Mouse (Mus musculus): ENCODE results near the gene Hivep2. TPM values are rescaled to one million over a fixed set of nuclear protein-coding genes. Genes with fewer than 3 reads are reported as not detected.

Gene Hivep2
- polyA plus RNA-seq, 1 experiment from 2014 or later = 1.2 TPM

- peak overlapping the region; percentile 81 for H3K4me3 ChIP-seq
- under 1% methylated on average over 64 of the region's 65 CpGs for WGBS
- DNase-seq (ENCODE audit: low spot score) = peak; percentile 70
- H3K4me1 ChIP-seq = peaks cover 25% of the 10 kb centered on the region
- peaks cover 29% of the 10 kb centered on the region for H3K27me3 ChIP-seq (ENCODE audit: low read depth, poor library complexity, severe bottlenecking)
- no peaks in the 10 kb centered on the region for H3K36me3 ChIP-seq
- H3K27ac ChIP-seq (replicated peaks) = peak overlapping the region; percentile 94
- no peaks in the 10 kb centered on the region for H3K9me3 ChIP-seq (replicated peaks)
Observed at GRCm38 (mm10) chr10:13964501-13965281, 1.2 kb upstream of the Hivep2 start.

GRCm38 (mm10) chr10:13965316-13965973 lies 430 bp upstream of the Hivep2 start:
- no peaks in the 10 kb centered on the region for H3K36me3 ChIP-seq
- H3K4me1 ChIP-seq = peaks cover 25% of the 10 kb centered on the region
- peak overlapping the region; percentile 81 for H3K4me3 ChIP-seq
- H3K9me3 ChIP-seq (replicated peaks) = no peaks in the 10 kb centered on the region
- H3K27ac ChIP-seq (replicated peaks) = peak overlapping the region; percentile 94
- peaks cover 29% of the 10 kb centered on the region for H3K27me3 ChIP-seq (ENCODE audit: low read depth, poor library complexity, severe bottlenecking)
- peak; percentile 89 for DNase-seq (ENCODE audit: low spot score)
- under 1% methylated on average over 47 of the region's 54 CpGs for WGBS

GRCm38 (mm10) chr10:13966830-13967450 lies 1.1 kb downstream of the Hivep2 start:
- peaks cover 25% of the 10 kb centered on the region for H3K27me3 ChIP-seq (ENCODE audit: low read depth, poor library complexity, severe bottlenecking)
- H3K4me1 ChIP-seq = peaks cover 25% of the 10 kb centered on the region
- under 1% methylated on average over 65 of the region's 66 CpGs for WGBS
- peak overlapping the region; percentile 94 for H3K27ac ChIP-seq (replicated peaks)
- peak overlapping the region; percentile 81 for H3K4me3 ChIP-seq
- DNase-seq (ENCODE audit: low spot score) = peak; percentile 84
- no peaks in the 10 kb centered on the region for H3K36me3 ChIP-seq
- no peaks in the 10 kb centered on the region for H3K9me3 ChIP-seq (replicated peaks)

- Histone ChIP-seq H3K36me3 (no peaks in the 10 kb centered on the region), H3K9me3 (replicated peaks) (no peaks in the 10 kb centered on the region), H3K4me3 (peak overlapping the region; percentile 81), H3K27me3 (ENCODE audit: low read depth, poor library complexity, severe bottlenecking) (peaks cover 18% of the 10 kb centered on the region), H3K4me1 (peaks cover 25% of the 10 kb centered on the region), H3K27ac (replicated peaks) (peak overlapping the region; percentile 94)
- WGBS = under 1% methylated on average over 36 of the region's 36 CpGs
- peak; percentile 74 for DNase-seq (ENCODE audit: low spot score)
Observed at GRCm38 (mm10) chr10:13967451-13968233, 1.8 kb downstream of the Hivep2 start.

- 13% methylated on average over 5 of the region's 5 CpGs for WGBS
- Histone ChIP-seq H3K9me3 (replicated peaks) (no peaks in the 10 kb centered on the region), H3K27me3 (ENCODE audit: low read depth, poor library complexity, severe bottlenecking) (peaks cover 13% of the 10 kb centered on the region), H3K4me1 (peaks cover 25% of the 10 kb centered on the region), H3K36me3 (no peaks in the 10 kb centered on the region), H3K27ac (replicated peaks) (peak overlapping the region; percentile 94), H3K4me3 (peak overlapping the region; percentile 81)
- no peak for DNase-seq (ENCODE audit: low spot score)
Observed at GRCm38 (mm10) chr10:13968234-13968555, 2.3 kb downstream of the Hivep2 start.

GRCm38 (mm10) chr10:13968989-13969388 lies 3.1 kb downstream of the Hivep2 start:
- H3K27me3 ChIP-seq (ENCODE audit: low read depth, poor library complexity, severe bottlenecking) = peaks cover 5% of the 10 kb centered on the region
- no peaks in the 10 kb centered on the region for H3K9me3 ChIP-seq (replicated peaks)
- no peak overlapping the region for H3K27ac ChIP-seq (replicated peaks)
- WGBS = 25% methylated on average over 8 of the region's 8 CpGs
- no peaks in the 10 kb centered on the region for H3K36me3 ChIP-seq
- peaks cover 24% of the 10 kb centered on the region for H3K4me1 ChIP-seq
- DNase-seq (ENCODE audit: low spot score) = peak; percentile 20
- H3K4me3 ChIP-seq = no peak overlapping the region

GRCm38 (mm10) chr10:13970321-13970720 lies 4.4 kb downstream of the Hivep2 start:
- no peak for DNase-seq (ENCODE audit: low spot score)
- no peaks in the 10 kb centered on the region for H3K36me3 ChIP-seq
- H3K4me3 ChIP-seq = no peak overlapping the region
- no peaks in the 10 kb centered on the region for H3K9me3 ChIP-seq (replicated peaks)
- H3K27me3 ChIP-seq (ENCODE audit: low read depth, poor library complexity, severe bottlenecking) = no peaks in the 10 kb centered on the region
- no peak overlapping the region for H3K27ac ChIP-seq (replicated peaks)
- peaks cover 15% of the 10 kb centered on the region for H3K4me1 ChIP-seq
- WGBS = 87% methylated on average over 3 of the region's 3 CpGs

GRCm38 (mm10) chr10:13971268-13971667 lies 5.4 kb downstream of the Hivep2 start:
- no peaks in the 10 kb centered on the region for H3K36me3 ChIP-seq
- no peak overlapping the region for H3K4me3 ChIP-seq
- no peak for DNase-seq (ENCODE audit: low spot score)
- WGBS = 71% methylated on average over 5 of the region's 5 CpGs
- H3K9me3 ChIP-seq (replicated peaks) = no peaks in the 10 kb centered on the region
- no peak overlapping the region for H3K27ac ChIP-seq (replicated peaks)
- no peaks in the 10 kb centered on the region for H3K27me3 ChIP-seq (ENCODE audit: low read depth, poor library complexity, severe bottlenecking)
- peaks cover 14% of the 10 kb centered on the region for H3K4me1 ChIP-seq

- no peak overlapping the region for H3K4me3 ChIP-seq
- no peaks in the 10 kb centered on the region for H3K36me3 ChIP-seq
- H3K9me3 ChIP-seq (replicated peaks) = no peaks in the 10 kb centered on the region
- H3K27me3 ChIP-seq (ENCODE audit: low read depth, poor library complexity, severe bottlenecking) = no peaks in the 10 kb centered on the region
- H3K4me1 ChIP-seq = 0 out of 2 replicates have a peak, but pooled peaks cover 3% of the 10 kb centered on the region
- no peak for DNase-seq (ENCODE audit: low spot score)
- H3K27ac ChIP-seq (replicated peaks) = no peak overlapping the region
- WGBS = 91% methylated on average over 7 of the region's 7 CpGs
Observed at GRCm38 (mm10) chr10:13973563-13974179, 7.8 kb downstream of the Hivep2 start.

- H3K36me3 ChIP-seq = no peaks in the 10 kb centered on the region
- 85% methylated on average over 7 of the region's 7 CpGs for WGBS
- no peaks in the 10 kb centered on the region for H3K9me3 ChIP-seq (replicated peaks)
- no peaks in the 10 kb centered on the region for H3K27me3 ChIP-seq (ENCODE audit: low read depth, poor library complexity, severe bottlenecking)
- H3K4me3 ChIP-seq = no peak overlapping the region
- H3K4me1 ChIP-seq = no peaks in the 10 kb centered on the region
- no peak overlapping the region for H3K27ac ChIP-seq (replicated peaks)
- no peak for DNase-seq (ENCODE audit: low spot score)
Observed at GRCm38 (mm10) chr10:13974472-13974871, 8.6 kb downstream of the Hivep2 start.

GRCm38 (mm10) chr10:13975861-13976260 lies 10.0 kb downstream of the Hivep2 start:
- Histone ChIP-seq H3K9me3 (replicated peaks) (no peaks in the 10 kb centered on the region), H3K4me1 (no peaks in the 10 kb centered on the region), H3K27me3 (ENCODE audit: low read depth, poor library complexity, severe bottlenecking) (no peaks in the 10 kb centered on the region), H3K27ac (replicated peaks) (no peak overlapping the region), H3K36me3 (no peaks in the 10 kb centered on the region), H3K4me3 (no peak overlapping the region)
- 80% methylated on average over 4 of the region's 4 CpGs for WGBS
- no peak for DNase-seq (ENCODE audit: low spot score)

GRCm38 (mm10) chr10:13976267-13976666 lies 10.4 kb downstream of the Hivep2 start:
- DNase-seq (ENCODE audit: low spot score) = no peak
- H3K27ac ChIP-seq (replicated peaks) = no peak overlapping the region
- H3K9me3 ChIP-seq (replicated peaks) = no peaks in the 10 kb centered on the region
- H3K36me3 ChIP-seq = no peaks in the 10 kb centered on the region
- 80% methylated on average over 6 of the region's 6 CpGs for WGBS
- no peaks in the 10 kb centered on the region for H3K27me3 ChIP-seq (ENCODE audit: low read depth, poor library complexity, severe bottlenecking)
- no peaks in the 10 kb centered on the region for H3K4me1 ChIP-seq
- no peak overlapping the region for H3K4me3 ChIP-seq
